Mouse (Mus musculus) liver, embryonic 12.5 days (tissue): Measurements from ENCODE around the gene Gm11127. TPM values are rescaled to one million over a fixed set of nuclear protein-coding genes. Genes with fewer than 3 reads are reported as not detected.
"Not testable (repeated sequence)": the region's sequence is repeated elsewhere in the genome, so short reads cannot be mapped to it uniquely, and the experiment has no call there.

Experiments used
- ATAC-seq: fragments of 200-750 bp; cut with Nextera tagmentation; 2 replicates; pipeline ENCODE4 v1.8.0; 2017; ENCODE audit warnings: moderate number of reproducible peaks, mild to moderate bottlenecking, moderate library complexity
- H3K27ac ChIP-seq: fragments of 300-500 bp; sonication (generic); 2 replicates; pipeline ENCODE4 v1.5.1; 2016; ENCODE audit warnings: mild to moderate bottlenecking
- H3K27me3 ChIP-seq: fragments of 300-500 bp; sonication (generic); replicated peaks from 2 replicates; pipeline ENCODE4 v1.6.1; 2016; ENCODE audit warnings: mild to moderate bottlenecking, moderate library complexity
- H3K36me3 ChIP-seq: fragments of 300-500 bp; sonication (generic); 2 replicates; pipeline ENCODE4 v1.6.1; 2016; ENCODE audit warnings: mild to moderate bottlenecking, moderate library complexity
- H3K4me1 ChIP-seq: fragments of 300-500 bp; sonication (generic); 2 replicates; pipeline ENCODE4 v1.6.1; 2016
- H3K4me2 ChIP-seq: fragments of 300-500 bp; sonication (generic); 2 replicates; pipeline ENCODE4 v1.6.1; 2016; ENCODE audit warnings: mild to moderate bottlenecking, moderate library complexity
- H3K4me3 ChIP-seq: fragments of 300-500 bp; sonication (generic); 2 replicates; pipeline ENCODE4 v1.5.1; 2016; ENCODE audit warnings: mild to moderate bottlenecking, moderate library complexity
- H3K9ac ChIP-seq: fragments of 300-500 bp; sonication (generic); 2 replicates; pipeline ENCODE4 v1.6.1; 2016; ENCODE audit warnings: mild to moderate bottlenecking, moderate library complexity
- H3K9me3 ChIP-seq: fragments of 300-500 bp; sonication (generic); replicated peaks from 2 replicates; pipeline ENCODE4 v1.6.1; 2016; ENCODE audit warnings: mild to moderate bottlenecking, moderate library complexity
- WGBS: fragments of 180-500 bp; shearing (Covaris S2); methylation state at CpG from one replicate; pipeline ENCODE4 v1.1.7; 2016; ENCODE audit not compliant: insufficient replicate concordance; 5-methylcytosine and 5-hydroxymethylcytosine counted together
- polyA plus RNA-seq: library from polyadenylated mRNA; unstranded; fragments of >200 nt; fragmentation: Nextera tagmentation; extraction: Ambion mirVana; gene quantifications from 2 replicates; pipeline ENCODE4 v1.2.1, GENCODE M21; 2016

Gm11127 gene
- not detected in 2 replicates for polyA plus RNA-seq

GRCm38 (mm10) chr17:36058362-36058761, at the start of gene Gm11127:
Gm11127 (minus strand) TSS chr17:36058371.
- H3K27ac ChIP-seq, H3K4me2 ChIP-seq, H3K4me1 ChIP-seq, H3K27me3 ChIP-seq, H3K9me3 ChIP-seq, H3K36me3 ChIP-seq, H3K4me3 ChIP-seq, ATAC-seq, H3K9ac ChIP-seq: not testable (repeated sequence)
- 39% methylated on average over 1 of the region's 1 CpGs for WGBS

- not testable (repeated sequence) for H3K9ac ChIP-seq, ATAC-seq, H3K4me1 ChIP-seq, H3K27me3 ChIP-seq, H3K36me3 ChIP-seq, H3K4me3 ChIP-seq, H3K4me2 ChIP-seq, H3K9me3 ChIP-seq, H3K27ac ChIP-seq
- WGBS = 74% methylated on average over 12 of the region's 12 CpGs
These were observed 43.9 kb upstream of the Gm11127 start for GRCm38 (mm10) chr17:36102091-36102490.

GRCm38 (mm10) chr17:36099603-36100002, 41.4 kb upstream of the Gm11127 start:
- H3K9ac ChIP-seq, ATAC-seq, H3K36me3 ChIP-seq, H3K4me3 ChIP-seq, H3K27me3 ChIP-seq, H3K4me2 ChIP-seq, H3K4me1 ChIP-seq, H3K9me3 ChIP-seq, H3K27ac ChIP-seq: not testable (repeated sequence)
- WGBS = 50% methylated on average over 2 of the region's 2 CpGs

- H3K9me3 ChIP-seq = no peaks in the 10 kb centered on the region
- H3K27me3 ChIP-seq = peaks cover 14% of the 10 kb centered on the region
- 13% methylated on average over 3 of the region's 3 CpGs for WGBS
- ATAC-seq = no peak
- no peak overlapping the region for H3K27ac ChIP-seq
- H3K36me3 ChIP-seq = no peaks in the 10 kb centered on the region
- H3K4me3 ChIP-seq = no peak overlapping the region
- H3K9ac ChIP-seq = no peak overlapping the region
- H3K4me1 ChIP-seq = no peaks in the 10 kb centered on the region
- no peak overlapping the region for H3K4me2 ChIP-seq
These were observed 35.8 kb upstream of the Gm11127 start for GRCm38 (mm10) chr17:36093936-36094335.

GRCm38 (mm10) chr17:36092520-36092919, 34.3 kb upstream of the Gm11127 start:
- H3K9ac ChIP-seq, H3K4me3 ChIP-seq, H3K4me2 ChIP-seq, H3K4me1 ChIP-seq, ATAC-seq, H3K27ac ChIP-seq, H3K9me3 ChIP-seq, H3K36me3 ChIP-seq: not testable (repeated sequence)
- H3K27me3 ChIP-seq = peaks cover 14% of the 10 kb centered on the region

GRCm38 (mm10) chr17:36091933-36092332, 33.8 kb upstream of the Gm11127 start:
- H3K9ac ChIP-seq, H3K27ac ChIP-seq, ATAC-seq, H3K4me1 ChIP-seq, H3K36me3 ChIP-seq, H3K9me3 ChIP-seq, H3K4me3 ChIP-seq, H3K4me2 ChIP-seq: not testable (repeated sequence)
- H3K27me3 ChIP-seq = peaks cover 14% of the 10 kb centered on the region
- WGBS = no CpG with 5 or more reads among the region's 2 CpGs

GRCm38 (mm10) chr17:36085976-36086375, 27.8 kb upstream of the Gm11127 start:
- not testable (repeated sequence) for ATAC-seq, H3K9ac ChIP-seq, H3K36me3 ChIP-seq, H3K9me3 ChIP-seq, H3K4me2 ChIP-seq, H3K27ac ChIP-seq, H3K4me3 ChIP-seq
- Histone ChIP-seq H3K4me1 (peaks cover 11% of the 10 kb centered on the region; the same call in 1 of the 2 replicates), H3K27me3 (peaks cover 48% of the 10 kb centered on the region)
- WGBS = 61% methylated on average over 1 of the region's 1 CpGs

- no peaks in the 10 kb centered on the region for H3K9me3 ChIP-seq
- no peak overlapping the region for H3K27ac ChIP-seq
- WGBS = 2% methylated on average over 42 of the region's 42 CpGs
- peak overlapping the region; percentile 25; the same call in 1 of the 2 replicates for H3K9ac ChIP-seq
- peak overlapping the region; percentile 78 for H3K4me2 ChIP-seq
- H3K27me3 ChIP-seq = peaks cover 58% of the 10 kb centered on the region
- peaks cover 11% of the 10 kb centered on the region; the same call in 1 of the 2 replicates for H3K4me1 ChIP-seq
- no peak for ATAC-seq
- H3K4me3 ChIP-seq = peak overlapping the region; percentile 51
- H3K36me3 ChIP-seq = no peaks in the 10 kb centered on the region
These were observed 25.8 kb upstream of the Gm11127 start for GRCm38 (mm10) chr17:36083870-36084451.

- 1% methylated on average over 46 of the region's 46 CpGs for WGBS
- peak overlapping the region; percentile 25; the same call in 1 of the 2 replicates for H3K9ac ChIP-seq
- H3K4me3 ChIP-seq = peak overlapping the region; percentile 51
- H3K4me2 ChIP-seq = peak overlapping the region; percentile 78
- no peak overlapping the region for H3K27ac ChIP-seq
- 0 out of 2 replicates have a peak, but pooled peaks have one; percentile 47 for ATAC-seq
- no peaks in the 10 kb centered on the region for H3K9me3 ChIP-seq
- H3K4me1 ChIP-seq = peaks cover 11% of the 10 kb centered on the region; the same call in 1 of the 2 replicates
- H3K27me3 ChIP-seq = peaks cover 58% of the 10 kb centered on the region
- no peaks in the 10 kb centered on the region for H3K36me3 ChIP-seq
These were observed 25.2 kb upstream of the Gm11127 start for GRCm38 (mm10) chr17:36083266-36083869.

- not testable (repeated sequence) for H3K27ac ChIP-seq, ATAC-seq, H3K9me3 ChIP-seq, H3K9ac ChIP-seq, H3K36me3 ChIP-seq
- peak overlapping the region; percentile 78 for H3K4me2 ChIP-seq
- peaks cover 11% of the 10 kb centered on the region; the same call in 1 of the 2 replicates for H3K4me1 ChIP-seq
- 19% methylated on average over 6 of the region's 6 CpGs for WGBS
- peaks cover 58% of the 10 kb centered on the region for H3K27me3 ChIP-seq
- H3K4me3 ChIP-seq = peak overlapping the region; percentile 51
These were observed 24.5 kb upstream of the Gm11127 start for GRCm38 (mm10) chr17:36082519-36083232.

GRCm38 (mm10) chr17:36081901-36082300, 23.7 kb upstream of the Gm11127 start:
- not testable (repeated sequence) for H3K9ac ChIP-seq, H3K4me3 ChIP-seq

GRCm38 (mm10) chr17:36060829-36061228, 2.7 kb upstream of the Gm11127 start:
- H3K4me3 ChIP-seq = no peak overlapping the region
- H3K9me3 ChIP-seq = no peaks in the 10 kb centered on the region
- H3K4me2 ChIP-seq = no peak overlapping the region
- no peaks in the 10 kb centered on the region; the same call in 1 of the 2 replicates for H3K27me3 ChIP-seq
- H3K27ac ChIP-seq = no peak overlapping the region
- H3K36me3 ChIP-seq = no peaks in the 10 kb centered on the region
- no peak for ATAC-seq
- no peaks in the 10 kb centered on the region for H3K4me1 ChIP-seq
- no peak overlapping the region for H3K9ac ChIP-seq
- WGBS = 15% methylated on average over 2 of the region's 2 CpGs

More at GRCm38 (mm10) chr17:36081901-36082300, 23.7 kb upstream of the Gm11127 start:
- not testable (repeated sequence) for H3K36me3 ChIP-seq, H3K4me2 ChIP-seq, ATAC-seq, H3K27ac ChIP-seq, H3K9me3 ChIP-seq
- peaks cover 58% of the 10 kb centered on the region for H3K27me3 ChIP-seq
- H3K4me1 ChIP-seq = peaks cover 11% of the 10 kb centered on the region; the same call in 1 of the 2 replicates
